Mouse (Mus musculus): ENCODE measurements around the gene Map1lc3b. TPM values are rescaled to one million over a fixed set of nuclear protein-coding genes. Genes with fewer than 3 reads are reported as not detected.

The Map1lc3b gene
- polyA plus RNA-seq, 1 experiment from 2014 or later = 248 TPM

DNA sequence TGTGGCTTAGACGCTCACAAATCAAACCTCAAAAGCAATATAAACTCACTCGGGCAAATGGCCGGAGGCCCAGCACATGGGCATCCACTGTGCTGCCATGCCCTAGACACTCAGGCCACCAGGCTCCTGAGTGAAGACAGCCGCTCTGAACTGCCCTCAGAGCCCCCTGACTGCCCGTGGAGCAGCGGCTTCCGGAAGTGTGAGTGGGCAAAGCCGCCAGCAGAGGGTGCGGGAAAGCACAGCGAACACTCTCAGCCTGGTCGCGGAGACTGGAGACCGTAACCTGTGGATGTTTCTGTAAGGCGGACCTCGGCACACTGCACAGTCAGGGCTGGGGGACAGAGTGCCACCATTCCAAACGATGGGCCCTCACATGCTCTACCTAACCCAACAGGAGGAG, 31.6 kb upstream of the Map1lc3b start:
- H3K36me3 ChIP-seq (replicated peaks) = peaks cover 40% of the 10 kb centered on the region
- WGBS = 90% methylated on average over 16 of the region's 16 CpGs
- H3K9me3 ChIP-seq = no peaks in the 10 kb centered on the region
- ATAC-seq (ENCODE audit: low FRiP score) = no peak
- no peaks in the 10 kb centered on the region for H3K27me3 ChIP-seq
- no peaks in the 10 kb centered on the region for H3K4me1 ChIP-seq
- H3K9ac ChIP-seq = no peak overlapping the region
- H3K27ac ChIP-seq = no peak overlapping the region
- no peak overlapping the region for H3K4me3 ChIP-seq (replicated peaks)
- no peak overlapping the region for H3K4me2 ChIP-seq

DNA sequence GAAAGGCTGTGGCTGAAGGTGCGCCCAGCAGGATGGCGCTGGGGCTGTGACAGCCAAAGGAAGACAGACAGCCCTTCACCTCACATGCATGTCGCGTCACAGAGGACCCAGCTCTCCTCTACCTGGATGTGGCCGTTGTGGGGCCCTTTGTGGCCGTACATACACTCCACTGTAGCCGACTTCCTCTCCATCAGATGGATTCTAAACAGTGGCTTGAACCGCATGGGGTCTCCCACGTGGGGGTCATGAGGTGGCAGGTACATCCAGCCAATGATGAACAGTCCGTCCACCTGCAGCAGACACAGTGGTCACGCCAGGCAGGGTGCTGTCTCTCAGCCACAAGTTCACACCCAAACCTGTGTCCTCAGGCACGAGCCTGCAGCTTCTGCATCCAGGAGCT, 30.4 kb upstream of the Map1lc3b start:
- 94% methylated on average over 12 of the region's 12 CpGs for WGBS
- Histone ChIP-seq H3K27ac (no peak overlapping the region), H3K9me3 (no peaks in the 10 kb centered on the region), H3K27me3 (no peaks in the 10 kb centered on the region), H3K36me3 (replicated peaks) (peaks cover 29% of the 10 kb centered on the region), H3K4me3 (replicated peaks) (no peak overlapping the region), H3K4me1 (no peaks in the 10 kb centered on the region), H3K9ac (no peak overlapping the region), H3K4me2 (no peak overlapping the region)
- ATAC-seq (ENCODE audit: low FRiP score) = no peak

DNA sequence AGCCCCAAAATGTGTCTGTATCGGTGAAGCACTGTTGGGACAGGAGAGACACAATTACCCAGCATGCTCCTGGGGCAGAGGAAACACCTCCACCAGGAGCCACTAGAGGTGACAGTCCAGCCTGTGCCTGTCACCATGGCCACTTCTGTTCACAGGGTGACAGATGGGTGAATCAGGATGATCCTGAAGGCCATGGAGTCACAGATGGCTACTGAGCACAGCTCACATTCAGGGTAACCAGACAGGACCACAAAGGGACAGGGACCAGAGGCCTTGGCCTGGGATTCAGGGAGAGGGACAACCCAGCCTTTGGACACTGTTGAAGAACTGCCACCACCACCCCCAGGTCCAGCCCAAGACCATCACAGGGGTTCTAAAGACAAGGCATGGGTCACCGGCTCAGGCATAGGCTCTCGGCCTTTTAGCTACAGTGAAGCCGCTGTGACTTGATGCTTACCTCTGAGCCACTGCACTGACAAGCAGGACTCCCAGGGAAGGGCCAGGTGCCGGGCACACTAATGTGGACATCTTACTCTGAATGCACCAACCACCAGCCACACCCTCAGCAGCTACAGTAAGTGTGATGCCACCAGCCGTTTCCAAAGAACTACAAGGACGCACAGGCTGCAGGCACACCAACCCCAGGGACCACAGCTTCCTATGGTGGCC, 29.6 kb upstream of the Map1lc3b start:
- Histone ChIP-seq H3K36me3 (replicated peaks) (peaks cover 27% of the 10 kb centered on the region), H3K4me2 (no peak overlapping the region), H3K27ac (no peak overlapping the region), H3K9ac (no peak overlapping the region), H3K4me3 (replicated peaks) (no peak overlapping the region), H3K4me1 (no peaks in the 10 kb centered on the region), H3K9me3 (no peaks in the 10 kb centered on the region), H3K27me3 (no peaks in the 10 kb centered on the region)
- ATAC-seq (ENCODE audit: low FRiP score) = no peak
- WGBS = 96% methylated on average over 7 of the region's 7 CpGs

DNA sequence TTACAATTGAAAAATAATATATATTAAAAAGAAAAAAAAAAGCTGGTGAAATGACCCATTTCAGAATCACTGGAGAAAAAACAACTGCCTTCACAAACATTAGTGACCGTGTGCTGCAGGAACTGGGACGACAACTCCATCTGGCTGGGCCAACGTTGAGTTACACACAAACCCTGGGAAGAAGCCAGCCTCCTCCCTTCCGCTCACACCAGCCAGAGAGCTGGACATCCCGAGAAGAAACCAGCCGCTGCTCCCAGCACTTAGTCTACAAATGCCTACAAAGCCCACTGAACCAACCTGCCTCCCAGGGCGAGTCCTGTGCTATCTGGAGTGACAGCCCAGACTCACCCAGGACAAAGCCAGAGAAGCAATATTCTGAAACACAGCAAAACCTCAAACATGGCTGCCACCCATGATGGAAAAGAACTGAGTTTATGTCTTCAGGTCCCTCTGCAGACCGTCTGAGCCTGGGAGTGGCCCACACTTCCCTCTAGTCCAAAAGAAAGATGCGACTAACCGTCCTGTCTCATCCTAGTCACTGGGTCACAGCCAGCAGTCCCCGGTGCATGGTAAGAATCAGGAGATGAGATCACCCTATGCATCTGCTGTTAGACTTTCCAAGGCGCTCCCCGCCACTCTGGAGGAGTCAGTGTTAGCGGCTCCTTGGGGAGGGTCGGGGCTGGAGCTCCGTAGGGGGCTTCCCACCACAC, 28.4 kb upstream of the Map1lc3b start:
- no peak overlapping the region for H3K27ac ChIP-seq
- H3K9me3 ChIP-seq = no peaks in the 10 kb centered on the region
- no peak overlapping the region for H3K4me3 ChIP-seq (replicated peaks)
- H3K9ac ChIP-seq = no peak overlapping the region
- no peak overlapping the region for H3K4me2 ChIP-seq
- peaks cover 27% of the 10 kb centered on the region for H3K36me3 ChIP-seq (replicated peaks)
- WGBS = 87% methylated on average over 16 of the region's 16 CpGs
- ATAC-seq (ENCODE audit: low FRiP score) = no peak
- no peaks in the 10 kb centered on the region for H3K27me3 ChIP-seq
- no peaks in the 10 kb centered on the region for H3K4me1 ChIP-seq

DNA sequence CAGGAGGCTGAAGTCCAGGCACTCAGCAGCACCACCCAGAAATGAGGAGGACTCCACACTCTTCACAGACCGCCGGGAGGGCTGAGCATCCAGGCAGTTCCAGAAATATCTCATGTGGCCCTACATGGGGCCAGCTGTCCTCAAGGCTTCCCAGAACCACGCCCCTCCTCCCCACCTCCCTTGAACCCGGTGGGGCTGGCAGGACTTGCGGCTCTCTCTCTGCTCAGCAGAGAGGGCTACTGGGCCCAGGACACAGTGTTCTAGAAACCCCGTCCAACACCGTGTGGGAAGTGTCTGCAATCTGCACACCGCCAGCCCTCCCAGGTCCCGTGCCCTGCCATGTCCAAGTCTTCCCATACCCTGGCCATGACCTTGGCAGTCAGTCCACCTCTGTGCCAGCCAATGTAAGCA, 27.2 kb upstream of the Map1lc3b start:
- no peaks in the 10 kb centered on the region for H3K4me1 ChIP-seq
- H3K36me3 ChIP-seq (replicated peaks) = peaks cover 27% of the 10 kb centered on the region
- no peak overlapping the region for H3K9ac ChIP-seq
- ATAC-seq (ENCODE audit: low FRiP score) = no peak
- no peaks in the 10 kb centered on the region for H3K27me3 ChIP-seq
- 86% methylated on average over 9 of the region's 9 CpGs for WGBS
- H3K27ac ChIP-seq = no peak overlapping the region
- H3K4me3 ChIP-seq (replicated peaks) = no peak overlapping the region
- no peak overlapping the region for H3K4me2 ChIP-seq
- H3K9me3 ChIP-seq = no peaks in the 10 kb centered on the region

DNA sequence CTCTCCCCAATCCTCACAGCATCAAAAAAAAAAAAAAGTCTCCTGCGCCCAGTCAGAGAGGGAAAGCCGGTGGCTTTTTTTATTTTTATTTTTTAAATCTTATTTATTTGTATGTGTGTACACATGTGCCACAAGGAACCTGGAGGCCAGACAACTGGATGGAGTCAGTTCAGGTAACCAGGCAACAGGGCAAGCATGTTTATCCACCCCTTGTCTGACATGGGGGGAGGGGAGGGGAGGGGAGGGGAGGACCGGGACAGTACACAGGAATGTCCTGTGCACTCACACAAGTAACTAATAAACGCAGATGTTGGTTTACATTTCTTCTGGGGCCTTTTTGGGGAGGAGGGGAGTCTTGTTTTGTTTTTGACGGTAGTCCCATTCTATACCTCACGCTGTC, 26.5 kb upstream of the Map1lc3b start:
- Histone ChIP-seq H3K27me3 (no peaks in the 10 kb centered on the region), H3K9me3 (no peaks in the 10 kb centered on the region), H3K9ac (no peak overlapping the region), H3K27ac (no peak overlapping the region), H3K4me3 (replicated peaks) (no peak overlapping the region), H3K4me1 (0 out of 2 replicates have a peak, but pooled peaks cover 4% of the 10 kb centered on the region), H3K36me3 (replicated peaks) (peaks cover 21% of the 10 kb centered on the region), H3K4me2 (no peak overlapping the region)
- 79% methylated on average over 6 of the region's 6 CpGs for WGBS
- no peak for ATAC-seq (ENCODE audit: low FRiP score)

DNA sequence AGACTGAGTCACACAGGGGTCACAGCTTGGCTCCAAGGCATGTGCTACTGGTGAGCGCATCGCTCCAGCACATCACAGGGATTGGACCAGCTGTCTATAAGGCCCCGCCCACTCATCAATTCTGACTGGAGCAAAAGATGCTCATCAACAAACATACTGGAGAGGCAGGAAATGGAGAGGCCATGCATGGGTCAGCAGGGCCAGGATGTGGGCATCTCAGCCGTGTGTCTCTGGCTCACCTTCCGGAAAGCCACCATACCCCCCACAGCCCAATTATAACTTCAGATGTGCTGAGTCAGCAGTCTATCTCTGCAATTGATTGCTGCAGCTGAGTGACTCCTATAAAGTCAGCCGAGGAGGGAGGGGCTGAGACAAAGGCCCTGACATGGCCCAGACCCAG, 21.8 kb upstream of the Map1lc3b start:
- Histone ChIP-seq H3K36me3 (replicated peaks) (peaks cover 6% of the 10 kb centered on the region; the same call in 1 of the 2 replicates), H3K4me3 (replicated peaks) (no peak overlapping the region), H3K4me2 (no peak overlapping the region), H3K27me3 (no peaks in the 10 kb centered on the region), H3K4me1 (peaks cover 5% of the 10 kb centered on the region; the same call in 1 of the 2 replicates), H3K27ac (no peak overlapping the region), H3K9ac (no peak overlapping the region), H3K9me3 (no peaks in the 10 kb centered on the region)
- ATAC-seq (ENCODE audit: low FRiP score) = no peak
- 84% methylated on average over 6 of the region's 6 CpGs for WGBS

DNA sequence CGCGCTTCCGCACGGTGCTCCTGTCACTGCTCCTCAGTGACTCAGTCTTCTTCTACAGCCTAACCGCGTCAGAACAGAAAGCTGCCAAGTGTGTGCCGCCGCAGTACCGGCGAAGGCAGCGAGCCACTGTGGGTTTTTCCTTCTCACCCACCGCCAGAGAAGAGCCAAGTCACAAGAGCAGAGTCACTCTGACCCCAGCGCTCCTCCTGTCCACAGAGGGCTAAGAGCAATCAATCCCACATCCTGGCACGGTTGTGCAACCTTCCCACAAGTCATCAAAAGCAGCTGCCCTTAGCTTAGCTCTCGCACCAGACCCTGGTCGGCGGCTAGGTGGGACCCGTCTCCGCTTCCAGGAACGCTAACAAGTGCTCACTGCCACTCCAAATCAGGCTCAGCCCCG, 19.8 kb upstream of the Map1lc3b start:
- no peak overlapping the region for H3K4me2 ChIP-seq
- H3K27ac ChIP-seq = no peak overlapping the region
- H3K27me3 ChIP-seq = no peaks in the 10 kb centered on the region
- peaks cover 5% of the 10 kb centered on the region; the same call in 1 of the 2 replicates for H3K4me1 ChIP-seq
- 91% methylated on average over 21 of the region's 21 CpGs for WGBS
- H3K9ac ChIP-seq = no peak overlapping the region
- H3K9me3 ChIP-seq = no peaks in the 10 kb centered on the region
- no peak overlapping the region for H3K4me3 ChIP-seq (replicated peaks)
- no peak for ATAC-seq (ENCODE audit: low FRiP score)
- H3K36me3 ChIP-seq (replicated peaks) = no peaks in the 10 kb centered on the region

DNA sequence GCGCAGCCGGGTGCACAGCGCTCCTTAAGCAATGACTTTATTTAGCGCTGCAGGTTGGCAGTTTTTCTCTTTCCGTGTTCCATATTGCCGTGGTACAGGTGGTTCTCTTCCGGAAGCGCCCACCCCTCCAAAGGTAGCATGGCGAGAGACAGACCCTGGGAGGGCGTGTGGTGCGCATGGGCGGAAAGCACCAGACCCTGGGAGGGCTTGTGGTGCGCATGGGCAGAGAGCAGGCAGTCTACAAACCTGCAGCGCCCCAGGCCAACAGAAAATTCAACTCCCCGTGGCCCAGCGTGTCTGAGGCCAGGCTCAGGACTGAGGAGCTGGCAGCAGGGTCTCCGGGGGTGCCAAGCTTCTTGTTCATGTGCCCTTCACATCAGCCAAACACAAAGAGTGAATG, 19.4 kb upstream of the Map1lc3b start:
- H3K9ac ChIP-seq = no peak overlapping the region
- H3K4me3 ChIP-seq (replicated peaks) = no peak overlapping the region
- no peaks in the 10 kb centered on the region for H3K9me3 ChIP-seq
- H3K27me3 ChIP-seq = no peaks in the 10 kb centered on the region
- 86% methylated on average over 17 of the region's 17 CpGs for WGBS
- no peak overlapping the region for H3K4me2 ChIP-seq
- H3K27ac ChIP-seq = no peak overlapping the region
- no peaks in the 10 kb centered on the region for H3K36me3 ChIP-seq (replicated peaks)
- H3K4me1 ChIP-seq = peaks cover 6% of the 10 kb centered on the region; the same call in 1 of the 2 replicates
- no peak for ATAC-seq (ENCODE audit: low FRiP score)

DNA sequence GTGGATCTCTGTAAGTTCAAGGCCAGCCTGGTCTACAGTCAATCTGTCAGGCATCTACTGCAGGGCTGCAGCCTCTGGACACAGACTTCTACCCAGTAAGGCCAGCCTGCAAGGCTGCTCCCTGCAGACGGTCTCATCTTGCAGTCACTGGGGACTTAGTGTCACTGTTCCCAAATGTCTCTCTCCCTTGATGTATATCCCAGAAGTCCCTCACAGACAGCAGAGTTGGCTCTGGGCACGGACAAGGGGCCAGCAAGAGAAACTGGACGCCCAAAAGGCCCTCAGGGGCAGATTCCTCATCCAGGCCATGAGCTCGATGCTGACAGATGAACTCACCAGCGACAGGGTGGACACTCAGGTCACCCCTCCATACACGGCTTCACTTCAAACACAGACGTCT, 18.0 kb upstream of the Map1lc3b start:
- Histone ChIP-seq H3K4me1 (peaks cover 19% of the 10 kb centered on the region), H3K9ac (no peak overlapping the region)
- WGBS = 80% methylated on average over 7 of the region's 7 CpGs

DNA sequence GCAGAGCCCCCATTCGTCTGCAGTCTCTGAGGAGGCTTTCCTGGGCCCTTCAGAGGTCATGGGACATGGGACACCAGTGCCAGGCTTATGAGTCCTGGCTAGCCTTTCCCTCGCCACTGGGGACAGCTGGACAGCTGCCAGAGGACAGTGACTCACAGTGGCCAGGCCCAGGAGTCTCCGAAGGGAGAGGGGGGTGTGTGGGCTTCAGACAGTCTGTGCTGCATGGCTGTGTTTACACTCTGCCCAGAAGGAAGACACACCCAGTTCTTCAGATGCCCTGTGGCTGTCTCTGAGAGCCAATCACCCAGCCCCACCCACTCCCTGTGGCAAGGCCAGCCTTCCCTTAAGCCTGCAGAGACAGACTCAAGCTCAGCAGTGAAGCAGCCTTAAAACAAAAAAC, 16.9 kb upstream of the Map1lc3b start:
- ATAC-seq (ENCODE audit: low FRiP score) = no peak; the same call in 1 of the 2 replicates
- Histone ChIP-seq H3K36me3 (replicated peaks) (no peaks in the 10 kb centered on the region), H3K4me3 (replicated peaks) (no peak overlapping the region), H3K27ac (no peak overlapping the region), H3K27me3 (no peaks in the 10 kb centered on the region), H3K4me2 (no peak overlapping the region), H3K9me3 (no peaks in the 10 kb centered on the region), H3K9ac (no peak overlapping the region), H3K4me1 (peaks cover 28% of the 10 kb centered on the region)
- 62% methylated on average over 3 of the region's 3 CpGs for WGBS

More for the DNA sequence above, 18.0 kb upstream of the Map1lc3b start:
- no peaks in the 10 kb centered on the region for H3K27me3 ChIP-seq
- H3K4me2 ChIP-seq = no peak overlapping the region
- no peak for ATAC-seq (ENCODE audit: low FRiP score)
- no peaks in the 10 kb centered on the region for H3K36me3 ChIP-seq (replicated peaks)
- H3K4me3 ChIP-seq (replicated peaks) = no peak overlapping the region
- H3K27ac ChIP-seq = no peak overlapping the region
- no peaks in the 10 kb centered on the region for H3K9me3 ChIP-seq

DNA sequence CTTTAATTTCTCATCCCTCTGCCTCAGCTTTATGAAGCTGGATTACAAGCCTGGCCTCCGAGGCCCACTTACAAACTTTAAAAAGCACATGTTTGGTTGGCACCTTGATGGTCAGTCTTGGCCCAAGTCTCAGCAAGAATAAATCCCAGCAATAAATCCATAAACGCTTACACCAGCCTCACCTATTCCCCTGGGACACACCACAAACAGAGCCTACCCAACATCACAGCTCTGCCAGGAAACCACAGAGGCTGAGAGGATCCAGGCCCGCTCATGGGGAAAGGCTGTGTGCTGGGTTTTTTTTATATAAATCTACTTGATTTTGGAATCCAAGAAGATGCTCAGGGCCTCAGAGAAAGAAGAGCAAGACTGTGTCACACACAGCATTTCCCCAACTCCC, 14.5 kb upstream of the Map1lc3b start:
- no peak overlapping the region for H3K4me2 ChIP-seq
- 91% methylated on average over 3 of the region's 3 CpGs for WGBS
- peaks cover 30% of the 10 kb centered on the region for H3K4me1 ChIP-seq
- no peaks in the 10 kb centered on the region for H3K27me3 ChIP-seq
- no peaks in the 10 kb centered on the region for H3K36me3 ChIP-seq (replicated peaks)
- no peak overlapping the region for H3K9ac ChIP-seq
- H3K27ac ChIP-seq = no peak overlapping the region
- no peak overlapping the region for H3K4me3 ChIP-seq (replicated peaks)
- H3K9me3 ChIP-seq = no peaks in the 10 kb centered on the region
- no peak for ATAC-seq (ENCODE audit: low FRiP score)

All from forebrain, embryonic 12.5 days (tissue).